Mouse (Mus musculus) midbrain, embryonic 16.5 days (tissue): ENCODE data around the gene Ntn5. TPM values are rescaled to one million over a fixed set of nuclear protein-coding genes. Genes with fewer than 3 reads are reported as not detected.

Experiments
- ATAC-seq: fragments of 200-750 bp; cut with Nextera tagmentation; 2 replicates; pipeline ENCODE4 v1.8.0; 2017; ENCODE audit warnings: moderate TSS enrichment
- H3K27ac ChIP-seq: fragments of 300-500 bp; sonication (generic); 2 replicates; pipeline ENCODE4 v1.5.1; 2014; ENCODE audit warnings: mild to moderate bottlenecking, low read length, mixed read lengths
- H3K27me3 ChIP-seq: fragments of 300-500 bp; sonication (generic); 2 replicates; pipeline ENCODE4 v1.6.1; 2014; ENCODE audit warnings: low read depth, low read length, mixed read lengths; ENCODE audit not compliant: control insufficient read depth, insufficient read depth
- H3K36me3 ChIP-seq: fragments of 300-500 bp; sonication (generic); 2 replicates; pipeline ENCODE4 v1.6.1; 2014; ENCODE audit warnings: mild to moderate bottlenecking, low read length, moderate library complexity, mixed read lengths; ENCODE audit not compliant: control insufficient read depth, insufficient read depth
- H3K4me1 ChIP-seq: fragments of 300-500 bp; sonication (generic); 2 replicates; pipeline ENCODE4 v1.6.1; 2014; ENCODE audit warnings: mild to moderate bottlenecking, low read length, mixed read lengths; ENCODE audit not compliant: control insufficient read depth, insufficient read depth
- H3K4me2 ChIP-seq: fragments of 300-500 bp; sonication (generic); 2 replicates; pipeline ENCODE4 v1.6.1; 2014; ENCODE audit warnings: mild to moderate bottlenecking, low read length, mixed read lengths
- H3K4me3 ChIP-seq: fragments of 300-500 bp; sonication (generic); 2 replicates; pipeline ENCODE4 v1.5.1; 2014; ENCODE audit warnings: low read depth, mild to moderate bottlenecking, low read length, moderate library complexity, mixed read lengths
- H3K9ac ChIP-seq: fragments of 300-500 bp; sonication (generic); 2 replicates; pipeline ENCODE4 v1.6.1; 2014; ENCODE audit warnings: low read depth, low read length, mixed read lengths
- H3K9me3 ChIP-seq: fragments of 300-500 bp; sonication (generic); replicated peaks from 2 replicates; pipeline ENCODE4 v1.6.1; 2014; ENCODE audit warnings: mild to moderate bottlenecking, low read length, mixed read lengths; ENCODE audit not compliant: control insufficient read depth, poor library complexity, severe bottlenecking
- WGBS: fragments of 180-500 bp; shearing (Covaris S2); extraction: QIAGEN DNeasy Blood & Tissue Kit; methylation state at CpG from one replicate; pipeline ENCODE4 v1.1.7; 2014; 5-methylcytosine and 5-hydroxymethylcytosine counted together
- polyA plus RNA-seq: library from polyadenylated mRNA; unstranded; fragments of >200 nt; fragmentation: Nextera tagmentation; extraction: Ambion mirVana; gene quantifications from 2 replicates; pipeline ENCODE4 v1.2.1, GENCODE M21; 2015

Ntn5 gene
- polyA plus RNA-seq, 1 experiment from 2014 or later: 0.23 TPM

DNA sequence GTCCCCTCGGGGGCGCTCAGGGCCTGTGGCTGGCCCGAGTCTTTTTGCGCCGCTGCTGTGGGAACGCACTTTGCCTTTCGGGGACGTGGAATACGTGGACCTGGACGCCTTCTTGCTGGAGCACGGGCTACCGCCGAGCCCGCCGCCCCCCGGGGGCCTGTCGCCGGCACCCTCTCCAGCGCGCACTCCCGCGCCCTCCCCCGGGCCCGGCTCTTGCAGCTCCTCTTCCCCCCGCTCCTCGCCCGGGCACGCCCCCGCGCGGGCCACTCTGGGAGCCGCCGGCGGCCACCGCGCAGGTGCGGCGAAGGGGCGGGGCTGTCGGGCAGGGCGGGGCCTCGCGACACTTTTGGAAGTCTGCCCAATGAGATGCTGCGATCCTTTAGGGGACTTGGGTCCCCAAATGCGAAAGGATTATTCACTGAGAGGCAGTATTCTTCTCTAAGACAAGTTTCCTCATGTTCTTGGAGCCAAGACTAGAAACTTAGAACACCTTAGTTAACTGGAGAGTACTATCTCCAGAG, 23.0 kb downstream of the Ntn5 start:
- Histone ChIP-seq H3K9ac (peak overlapping the region; percentile 84), H3K4me3 (peak overlapping the region; percentile 62), H3K36me3 (peaks cover 17% of the 10 kb centered on the region), H3K4me2 (peak overlapping the region; percentile 98), H3K27me3 (no peaks in the 10 kb centered on the region), H3K9me3 (no peaks in the 10 kb centered on the region), H3K4me1 (peaks cover 65% of the 10 kb centered on the region), H3K27ac (peak overlapping the region; percentile 60)
- ATAC-seq: no peak
- under 1% methylated on average over 42 of the region's 45 CpGs for WGBS

GRCm38 (mm10) chr7:45707375-45707967, 23.6 kb downstream of the Ntn5 start:
- ATAC-seq: no peak
- WGBS: 1% methylated on average over 27 of the region's 27 CpGs
- peak overlapping the region; percentile 84 for H3K9ac ChIP-seq

GRCm38 (mm10) chr7:45708221-45708761, 24.5 kb downstream of the Ntn5 start:
- Histone ChIP-seq H3K4me2 (peak overlapping the region; percentile 98), H3K27me3 (no peaks in the 10 kb centered on the region), H3K27ac (peak overlapping the region; percentile 79), H3K9ac (peak overlapping the region; percentile 31; the same call in 1 of the 2 replicates), H3K4me1 (peaks cover 57% of the 10 kb centered on the region), H3K36me3 (peaks cover 28% of the 10 kb centered on the region), H3K9me3 (no peaks in the 10 kb centered on the region), H3K4me3 (no peak overlapping the region)
- WGBS: 56% methylated on average over 13 of the region's 13 CpGs
- no peak for ATAC-seq

More at GRCm38 (mm10) chr7:45707375-45707967, 23.6 kb downstream of the Ntn5 start:
- peaks cover 65% of the 10 kb centered on the region for H3K4me1 ChIP-seq
- H3K4me3 ChIP-seq: peak overlapping the region; percentile 62
- H3K4me2 ChIP-seq: peak overlapping the region; percentile 98
- H3K9me3 ChIP-seq: no peaks in the 10 kb centered on the region
- H3K36me3 ChIP-seq: peaks cover 20% of the 10 kb centered on the region
- no peaks in the 10 kb centered on the region for H3K27me3 ChIP-seq
- H3K27ac ChIP-seq: peak overlapping the region; percentile 60

GRCm38 (mm10) chr7:45709036-45709435, 25.2 kb downstream of the Ntn5 start:
- Histone ChIP-seq H3K36me3 (peaks cover 29% of the 10 kb centered on the region), H3K9me3 (no peaks in the 10 kb centered on the region), H3K27ac (peak overlapping the region; percentile 79), H3K4me2 (peak overlapping the region; percentile 98), H3K27me3 (no peaks in the 10 kb centered on the region), H3K9ac (no peak overlapping the region), H3K4me1 (peaks cover 51% of the 10 kb centered on the region), H3K4me3 (no peak overlapping the region)
- WGBS: 22% methylated on average over 6 of the region's 6 CpGs
- peak; percentile 15; the same call in 1 of the 2 replicates for ATAC-seq

GRCm38 (mm10) chr7:45709677-45710355, 26.0 kb downstream of the Ntn5 start:
- peaks cover 57% of the 10 kb centered on the region for H3K4me1 ChIP-seq
- WGBS: 66% methylated on average over 14 of the region's 14 CpGs
- H3K27me3 ChIP-seq: no peaks in the 10 kb centered on the region
- peak overlapping the region; percentile 98 for H3K4me2 ChIP-seq
- H3K9me3 ChIP-seq: no peaks in the 10 kb centered on the region
- H3K9ac ChIP-seq: peak overlapping the region; percentile 38; the same call in 1 of the 2 replicates
- H3K4me3 ChIP-seq: no peak overlapping the region
- no peak for ATAC-seq
- H3K36me3 ChIP-seq: peaks cover 29% of the 10 kb centered on the region
- H3K27ac ChIP-seq: peak overlapping the region; percentile 79

DNA sequence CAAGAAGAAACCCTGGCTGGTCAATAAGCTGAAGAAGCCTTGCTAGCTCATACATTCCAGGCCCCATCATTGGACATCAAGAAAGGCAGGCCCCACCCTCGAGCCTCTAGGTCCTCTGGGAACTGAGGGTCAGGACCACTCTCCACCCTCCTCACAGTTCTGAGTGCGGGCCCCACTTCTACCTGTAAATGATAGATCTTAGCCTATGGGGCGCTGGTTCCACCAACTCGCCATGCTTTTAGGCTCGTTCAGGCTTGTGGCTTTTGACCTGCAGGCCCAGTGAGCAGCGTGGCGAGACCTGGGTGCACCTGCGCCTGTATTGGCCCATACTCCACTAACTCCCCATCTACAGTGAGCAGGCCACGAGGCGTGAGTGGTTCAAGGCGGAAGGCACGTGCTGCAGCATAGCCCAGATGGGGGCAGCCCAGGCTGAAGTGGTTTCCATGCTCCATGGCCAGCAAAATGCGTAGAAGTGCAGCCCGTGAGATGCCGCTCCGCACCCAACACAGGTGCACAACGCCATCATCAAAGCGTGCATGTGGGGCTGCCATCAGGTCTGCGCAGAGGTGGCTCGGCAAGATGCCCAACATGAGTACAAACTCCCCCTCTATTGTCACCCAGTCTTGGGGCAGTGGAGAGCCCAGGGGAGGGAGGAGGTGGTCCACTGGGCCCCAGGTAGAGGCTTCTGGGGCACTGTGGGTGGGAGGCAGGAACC, 26.8 kb downstream of the Ntn5 start:
- no peaks in the 10 kb centered on the region for H3K9me3 ChIP-seq
- H3K4me2 ChIP-seq: no peak overlapping the region
- H3K36me3 ChIP-seq: peaks cover 29% of the 10 kb centered on the region
- 94% methylated on average over 20 of the region's 20 CpGs for WGBS
- H3K9ac ChIP-seq: 0 out of 2 replicates have a peak overlapping the region, but pooled peaks have one; percentile 38
- peaks cover 57% of the 10 kb centered on the region for H3K4me1 ChIP-seq
- H3K4me3 ChIP-seq: no peak overlapping the region
- no peaks in the 10 kb centered on the region for H3K27me3 ChIP-seq
- ATAC-seq: no peak
- H3K27ac ChIP-seq: peak overlapping the region; percentile 79

DNA sequence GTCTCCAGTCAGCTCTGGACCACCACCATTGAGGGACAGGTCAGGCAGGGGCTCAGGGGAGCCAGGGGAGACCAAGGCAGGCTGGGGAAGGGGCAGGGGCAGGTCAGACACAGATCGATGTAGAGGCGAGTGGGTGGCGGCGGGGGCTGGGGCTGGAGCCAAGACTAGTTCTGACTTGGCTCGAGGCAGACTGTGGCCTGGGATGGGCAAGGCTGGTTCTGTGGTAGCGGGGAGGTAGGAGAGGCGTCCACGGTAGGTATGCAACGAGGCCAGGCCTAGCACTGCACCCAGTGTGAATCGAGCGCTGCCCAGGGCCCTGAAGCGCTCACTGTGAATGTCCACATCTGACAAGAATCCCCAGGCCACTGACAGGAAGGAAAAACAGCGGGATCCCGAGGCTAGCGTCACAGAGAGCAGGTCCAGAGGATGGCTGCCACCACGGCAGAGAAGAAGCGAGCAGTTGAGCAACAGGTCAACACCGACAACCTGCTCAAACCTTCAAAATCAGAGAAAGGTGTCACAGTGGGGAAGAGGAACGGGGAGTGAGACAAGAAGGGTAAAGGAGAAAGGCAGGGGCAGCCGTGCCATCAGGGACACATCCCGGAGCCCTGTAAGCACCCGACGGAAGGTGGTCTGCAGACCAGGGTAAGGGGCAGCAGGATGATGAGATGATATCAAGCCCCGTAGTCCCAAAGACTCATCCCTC, 27.6 kb downstream of the Ntn5 start:
- H3K4me1 ChIP-seq: peaks cover 57% of the 10 kb centered on the region
- no peaks in the 10 kb centered on the region for H3K27me3 ChIP-seq
- ATAC-seq: no peak
- H3K4me2 ChIP-seq: no peak overlapping the region
- no peak overlapping the region for H3K9ac ChIP-seq
- 90% methylated on average over 24 of the region's 24 CpGs for WGBS
- H3K36me3 ChIP-seq: peaks cover 29% of the 10 kb centered on the region
- no peak overlapping the region for H3K4me3 ChIP-seq
- no peak overlapping the region for H3K27ac ChIP-seq
- H3K9me3 ChIP-seq: no peaks in the 10 kb centered on the region

DNA sequence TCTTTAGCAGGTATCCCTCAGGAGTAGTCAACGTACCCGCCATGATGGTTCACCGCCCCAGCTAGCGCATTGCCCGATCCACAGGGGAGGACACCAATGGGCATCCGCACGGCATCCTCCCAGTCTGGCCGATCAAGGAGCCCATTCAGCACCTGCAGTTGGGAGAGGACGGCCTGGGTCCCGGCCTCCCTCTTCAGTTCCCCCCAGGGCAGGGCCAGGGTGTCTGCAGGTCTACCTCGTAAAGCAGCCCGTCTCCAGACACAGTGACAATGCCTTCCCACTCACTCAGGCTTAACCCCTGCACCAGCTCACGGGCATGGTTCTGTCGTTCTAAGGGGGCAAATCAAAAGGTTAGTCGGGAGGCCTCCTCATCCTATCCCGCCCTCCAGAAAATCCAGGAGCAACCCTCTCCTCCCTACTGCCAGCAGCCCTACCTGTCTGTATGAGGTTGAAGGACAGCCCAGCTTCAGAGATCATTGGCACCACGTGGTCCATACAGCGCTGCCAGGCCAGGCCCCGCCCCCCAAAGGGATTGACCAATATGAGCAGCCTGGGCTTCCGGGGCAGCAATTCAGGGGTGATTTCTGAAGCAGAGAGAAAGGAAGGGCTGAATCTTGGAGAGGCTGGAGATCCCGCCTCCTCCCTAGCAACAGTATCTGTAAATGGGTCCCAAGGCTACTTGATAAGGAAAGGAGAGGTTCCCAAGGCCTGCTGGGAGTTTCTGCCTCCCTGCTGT, 28.4 kb downstream of the Ntn5 start:
- Histone ChIP-seq H3K9me3 (no peaks in the 10 kb centered on the region), H3K27me3 (no peaks in the 10 kb centered on the region), H3K4me1 (peaks cover 60% of the 10 kb centered on the region), H3K4me2 (no peak overlapping the region), H3K9ac (no peak overlapping the region), H3K36me3 (peaks cover 29% of the 10 kb centered on the region), H3K27ac (no peak overlapping the region), H3K4me3 (no peak overlapping the region)
- no peak for ATAC-seq
- WGBS: 87% methylated on average over 21 of the region's 21 CpGs
